Mouse (Mus musculus): Measurements from ENCODE around the gene Prss57. TPM values are rescaled to one million over a fixed set of nuclear protein-coding genes. Genes with fewer than 3 reads are reported as not detected.

Prss57 gene
- polyA plus RNA-seq, 1 experiment from 2014 or later: 0.57 TPM

DNA sequence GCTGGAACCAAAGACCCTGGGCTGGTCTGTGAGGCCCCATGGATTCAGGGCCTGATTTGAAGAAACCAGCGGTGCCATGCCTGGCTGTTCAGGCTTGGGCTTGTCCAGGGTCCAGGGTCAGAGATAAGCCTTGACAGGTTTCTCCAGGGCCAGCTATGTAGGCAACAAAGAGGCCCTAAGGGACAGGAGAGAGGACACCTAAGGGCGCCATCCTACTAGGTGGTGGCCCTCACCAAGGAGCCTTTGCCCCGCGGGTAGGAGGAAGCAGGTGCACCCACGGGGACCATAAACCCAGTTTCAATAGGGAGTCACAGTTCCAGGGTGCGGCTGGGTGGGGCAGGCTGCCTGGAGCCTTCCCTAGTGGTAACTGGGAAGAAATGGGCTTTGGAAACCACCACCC, 32.2 kb upstream of the Prss57 start:
- H3K4me3 ChIP-seq (ENCODE audit: low read length): peak overlapping the region; percentile 24; the same call in 1 of the 2 replicates
- H3K9ac ChIP-seq (ENCODE audit: low read length): no peak overlapping the region
- H3K36me3 ChIP-seq (ENCODE audit: control insufficient read depth, insufficient read depth, low read length): no peaks in the 10 kb centered on the region
- H3K27ac ChIP-seq (ENCODE audit: low read length): peak overlapping the region; percentile 17; the same call in 1 of the 2 replicates
- no peak for ATAC-seq (ENCODE audit: low read depth)
- peaks cover 6% of the 10 kb centered on the region; the same call in 1 of the 2 replicates for H3K4me1 ChIP-seq (replicated peaks; ENCODE audit: control insufficient read depth, insufficient read depth, low read length)
- 66% methylated on average over 6 of the region's 6 CpGs for WGBS
- H3K27me3 ChIP-seq (ENCODE audit: control insufficient read depth, insufficient read depth, low read depth, low read length): no peaks in the 10 kb centered on the region
- H3K9me3 ChIP-seq (ENCODE audit: control insufficient read depth, low read length): no peaks in the 10 kb centered on the region
- peak overlapping the region; percentile 42 for H3K4me2 ChIP-seq (ENCODE audit: low read depth, low read length)

DNA sequence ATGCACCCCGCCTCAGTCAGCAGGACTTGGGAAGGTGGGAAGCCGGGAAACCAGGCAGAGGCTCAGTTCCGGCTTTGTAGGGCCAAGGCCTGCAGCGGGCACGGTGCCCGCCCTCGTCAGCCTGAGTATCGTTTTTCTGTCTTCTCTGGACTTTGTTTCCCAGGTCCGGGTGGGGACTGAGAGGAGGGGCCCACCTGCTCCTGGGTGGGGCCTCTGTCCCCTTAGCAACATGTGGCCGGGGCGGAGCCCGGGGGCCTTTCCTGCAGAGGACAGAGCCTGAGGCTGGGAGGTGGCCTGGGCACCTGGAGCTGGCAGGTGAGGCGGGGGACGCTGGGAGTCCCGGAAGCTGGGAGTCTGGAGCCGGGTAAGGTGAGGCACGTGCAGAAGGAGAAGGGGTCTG, 31.6 kb upstream of the Prss57 start:
- Histone ChIP-seq H3K9ac (ENCODE audit: low read length) (peak overlapping the region; percentile 56), H3K4me3 (ENCODE audit: low read length) (peak overlapping the region; percentile 24), H3K27ac (ENCODE audit: low read length) (peak overlapping the region; percentile 17; the same call in 1 of the 2 replicates), H3K4me2 (ENCODE audit: low read depth, low read length) (peak overlapping the region; percentile 42), H3K36me3 (ENCODE audit: control insufficient read depth, insufficient read depth, low read length) (no peaks in the 10 kb centered on the region), H3K4me1 (replicated peaks; ENCODE audit: control insufficient read depth, insufficient read depth, low read length) (peaks cover 6% of the 10 kb centered on the region; the same call in 1 of the 2 replicates), H3K27me3 (ENCODE audit: control insufficient read depth, insufficient read depth, low read depth, low read length) (no peaks in the 10 kb centered on the region), H3K9me3 (ENCODE audit: control insufficient read depth, low read length) (no peaks in the 10 kb centered on the region)
- WGBS: 24% methylated on average over 17 of the region's 17 CpGs
- peak; percentile 81 for ATAC-seq (ENCODE audit: low read depth)

DNA sequence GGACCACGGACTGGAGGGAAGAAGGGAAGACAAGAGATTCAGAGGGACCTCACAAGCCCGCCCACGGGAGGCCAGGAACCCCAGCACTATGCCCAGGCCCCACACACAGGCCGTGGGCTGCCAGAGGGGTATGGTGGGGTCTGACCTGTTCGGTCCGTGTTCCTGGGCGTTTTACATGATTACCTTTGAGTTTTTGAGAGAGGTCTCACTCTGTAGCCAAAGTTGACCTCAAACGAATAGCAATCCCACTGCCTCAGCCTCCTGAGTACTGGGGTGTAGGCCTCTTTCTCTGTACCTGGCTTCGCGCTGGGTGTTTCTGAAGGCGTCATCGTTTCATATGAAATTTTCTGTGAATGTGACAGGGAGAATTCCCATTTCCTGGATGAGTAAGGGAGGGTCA, 31.0 kb upstream of the Prss57 start:
- ATAC-seq (ENCODE audit: low read depth): no peak
- 82% methylated on average over 12 of the region's 12 CpGs for WGBS
- no peak overlapping the region for H3K4me3 ChIP-seq (ENCODE audit: low read length)
- no peak overlapping the region for H3K4me2 ChIP-seq (ENCODE audit: low read depth, low read length)
- no peaks in the 10 kb centered on the region for H3K36me3 ChIP-seq (ENCODE audit: control insufficient read depth, insufficient read depth, low read length)
- H3K9ac ChIP-seq (ENCODE audit: low read length): no peak overlapping the region
- H3K27ac ChIP-seq (ENCODE audit: low read length): no peak overlapping the region
- H3K4me1 ChIP-seq (replicated peaks; ENCODE audit: control insufficient read depth, insufficient read depth, low read length): peaks cover 6% of the 10 kb centered on the region; the same call in 1 of the 2 replicates
- no peaks in the 10 kb centered on the region for H3K9me3 ChIP-seq (ENCODE audit: control insufficient read depth, low read length)
- H3K27me3 ChIP-seq (ENCODE audit: control insufficient read depth, insufficient read depth, low read depth, low read length): no peaks in the 10 kb centered on the region

DNA sequence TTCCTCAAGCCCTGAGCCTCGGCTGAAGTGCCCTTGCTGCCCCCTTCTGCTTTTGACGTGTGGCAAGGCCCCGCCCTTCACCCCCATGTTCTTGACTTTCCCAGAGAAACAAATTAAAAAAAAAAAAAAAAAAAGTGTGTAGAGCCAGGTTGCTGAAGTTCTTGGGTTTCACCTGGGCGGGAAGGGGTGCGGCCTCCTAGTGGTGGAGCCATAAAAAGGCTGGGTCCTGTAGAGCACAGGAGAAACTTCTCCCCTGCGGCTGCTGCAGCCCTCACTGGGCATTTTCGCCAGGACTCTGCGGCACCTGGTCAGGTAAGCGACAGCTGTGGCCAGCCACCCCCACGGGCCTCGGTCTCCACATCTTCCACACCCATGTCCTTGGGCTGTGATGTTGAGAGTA, 30.0 kb upstream of the Prss57 start, which contains the start of gene Misp:
TSS of gene Misp (plus strand) at position 208 of the 400 bp plus-strand sequence.
- Histone ChIP-seq H3K9me3 (ENCODE audit: control insufficient read depth, low read length) (no peaks in the 10 kb centered on the region), H3K4me2 (ENCODE audit: low read depth, low read length) (no peak within 1 kb of the TSS), H3K36me3 (ENCODE audit: control insufficient read depth, insufficient read depth, low read length) (no peaks in the 10 kb centered on the region), H3K9ac (ENCODE audit: low read length) (peak within 1 kb of the TSS; percentile 28; the same call in 1 of the 2 replicates), H3K27me3 (ENCODE audit: control insufficient read depth, insufficient read depth, low read depth, low read length) (no peaks in the 10 kb centered on the region), H3K4me1 (replicated peaks; ENCODE audit: control insufficient read depth, insufficient read depth, low read length) (peaks cover 6% of the 10 kb centered on the region; the same call in 1 of the 2 replicates), H3K27ac (ENCODE audit: low read length) (peak within 1 kb of the TSS; percentile 68), H3K4me3 (ENCODE audit: low read length) (no peak within 1 kb of the TSS)
- peak; percentile 47 for ATAC-seq (ENCODE audit: low read depth)
- 57% methylated on average over 11 of the region's 11 CpGs for WGBS

DNA sequence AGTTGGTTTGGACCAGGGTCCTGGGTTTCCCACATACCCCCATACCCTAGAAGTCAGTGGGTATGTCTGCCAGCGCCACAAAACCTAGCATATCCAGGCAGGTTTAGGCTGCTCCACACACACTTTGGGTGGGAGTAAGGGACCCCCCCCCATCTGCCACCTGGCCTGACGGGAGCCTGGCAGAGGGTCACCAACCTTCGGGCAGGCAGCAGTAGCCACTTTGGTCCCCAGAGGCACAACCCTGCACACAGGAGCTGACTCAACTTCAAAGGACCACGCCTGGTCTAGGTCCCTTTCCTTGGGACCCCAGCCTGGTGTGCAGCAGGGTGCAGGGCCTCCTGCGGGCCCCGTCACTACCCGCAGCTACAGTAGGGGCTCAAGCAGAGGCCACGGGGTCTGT, 29.5 kb upstream of the Prss57 start:
- H3K27me3 ChIP-seq (ENCODE audit: control insufficient read depth, insufficient read depth, low read depth, low read length): no peaks in the 10 kb centered on the region
- 78% methylated on average over 8 of the region's 8 CpGs for WGBS
- H3K4me1 ChIP-seq (replicated peaks; ENCODE audit: control insufficient read depth, insufficient read depth, low read length): peaks cover 6% of the 10 kb centered on the region; the same call in 1 of the 2 replicates
- no peak overlapping the region for H3K4me2 ChIP-seq (ENCODE audit: low read depth, low read length)
- H3K4me3 ChIP-seq (ENCODE audit: low read length): no peak overlapping the region
- H3K27ac ChIP-seq (ENCODE audit: low read length): peak overlapping the region; percentile 68
- H3K9me3 ChIP-seq (ENCODE audit: control insufficient read depth, low read length): no peaks in the 10 kb centered on the region
- H3K36me3 ChIP-seq (ENCODE audit: control insufficient read depth, insufficient read depth, low read length): no peaks in the 10 kb centered on the region
- H3K9ac ChIP-seq (ENCODE audit: low read length): peak overlapping the region; percentile 28; the same call in 1 of the 2 replicates
- no peak for ATAC-seq (ENCODE audit: low read depth)

DNA sequence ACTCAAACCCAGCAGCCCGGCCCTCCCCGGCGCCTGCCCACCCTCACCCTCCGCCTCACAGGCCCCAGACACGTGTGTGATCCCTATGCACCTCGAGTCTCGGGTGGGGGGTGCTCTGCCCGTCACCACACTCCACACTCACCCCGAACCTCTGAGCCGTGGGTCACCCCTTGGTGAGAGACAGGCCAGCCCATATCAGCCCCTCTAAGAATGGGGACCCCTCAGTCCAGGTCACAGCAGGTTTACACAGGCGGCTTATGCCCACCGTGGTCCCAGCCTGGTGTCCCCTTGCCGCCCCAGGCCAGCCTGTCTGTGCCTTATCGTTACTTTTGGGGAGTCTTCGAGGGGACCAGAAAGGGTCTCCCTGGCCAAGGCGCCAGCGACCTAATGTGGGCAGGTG, 28.8 kb upstream of the Prss57 start:
- H3K9ac ChIP-seq (ENCODE audit: low read length): no peak overlapping the region
- peaks cover 6% of the 10 kb centered on the region; the same call in 1 of the 2 replicates for H3K4me1 ChIP-seq (replicated peaks; ENCODE audit: control insufficient read depth, insufficient read depth, low read length)
- H3K27ac ChIP-seq (ENCODE audit: low read length): no peak overlapping the region
- no peak for ATAC-seq (ENCODE audit: low read depth)
- H3K9me3 ChIP-seq (ENCODE audit: control insufficient read depth, low read length): no peaks in the 10 kb centered on the region
- H3K4me3 ChIP-seq (ENCODE audit: low read length): no peak overlapping the region
- H3K4me2 ChIP-seq (ENCODE audit: low read depth, low read length): no peak overlapping the region
- 90% methylated on average over 17 of the region's 17 CpGs for WGBS
- no peaks in the 10 kb centered on the region for H3K36me3 ChIP-seq (ENCODE audit: control insufficient read depth, insufficient read depth, low read length)
- H3K27me3 ChIP-seq (ENCODE audit: control insufficient read depth, insufficient read depth, low read depth, low read length): no peaks in the 10 kb centered on the region

DNA sequence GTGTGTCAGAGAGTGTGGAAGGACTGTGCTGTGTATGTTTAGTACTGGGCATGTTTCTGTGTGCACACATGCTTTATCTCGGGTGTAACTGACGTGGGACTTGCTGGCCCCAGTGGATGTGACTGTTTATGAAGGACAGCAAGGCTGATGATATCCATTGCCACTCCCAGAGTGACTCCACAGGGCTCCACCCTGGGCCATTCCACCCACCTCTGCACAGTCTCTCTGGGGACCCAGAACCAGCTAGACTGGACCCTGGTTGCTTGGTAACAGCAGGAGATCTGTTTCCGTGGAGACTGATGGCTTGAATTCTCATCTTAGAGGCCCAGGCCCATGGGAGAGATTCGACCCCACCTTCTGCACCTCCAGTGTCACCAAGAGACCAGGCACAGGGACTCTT, 27.5 kb upstream of the Prss57 start:
- no peak for ATAC-seq (ENCODE audit: low read depth)
- WGBS: 52% methylated on average over 4 of the region's 4 CpGs

DNA sequence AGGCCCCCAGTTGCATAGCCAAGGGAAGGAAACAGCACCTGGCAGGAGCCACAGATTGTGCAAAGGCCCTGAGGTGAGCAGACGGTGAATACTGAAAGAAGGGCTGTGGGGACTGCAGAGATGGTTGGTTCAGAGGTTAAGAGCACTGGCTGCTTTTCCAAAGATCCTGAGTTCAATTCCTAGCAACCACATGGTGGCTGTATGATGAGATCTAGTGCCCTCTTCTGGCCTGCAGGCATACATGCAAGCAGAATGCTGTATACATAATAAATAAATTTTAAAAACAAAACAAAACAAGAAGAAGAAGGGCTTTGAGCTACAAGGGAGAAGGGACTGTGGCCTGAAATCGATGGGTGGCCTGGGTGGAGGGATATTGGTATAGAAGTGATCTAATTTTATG, 26.4 kb upstream of the Prss57 start:
- Histone ChIP-seq H3K27me3 (ENCODE audit: control insufficient read depth, insufficient read depth, low read depth, low read length) (no peaks in the 10 kb centered on the region), H3K9ac (ENCODE audit: low read length) (no peak overlapping the region), H3K4me1 (replicated peaks; ENCODE audit: control insufficient read depth, insufficient read depth, low read length) (peaks cover 3% of the 10 kb centered on the region; the same call in 1 of the 2 replicates), H3K36me3 (ENCODE audit: control insufficient read depth, insufficient read depth, low read length) (no peaks in the 10 kb centered on the region), H3K9me3 (ENCODE audit: control insufficient read depth, low read length) (no peaks in the 10 kb centered on the region), H3K27ac (ENCODE audit: low read length) (no peak overlapping the region), H3K4me2 (ENCODE audit: low read depth, low read length) (no peak overlapping the region), H3K4me3 (ENCODE audit: low read length) (no peak overlapping the region)
- 83% methylated on average over 2 of the region's 2 CpGs for WGBS
- ATAC-seq (ENCODE audit: low read depth): no peak

More for the DNA sequence above, 27.5 kb upstream of the Prss57 start:
- Histone ChIP-seq H3K9me3 (ENCODE audit: control insufficient read depth, low read length) (no peaks in the 10 kb centered on the region), H3K4me1 (replicated peaks; ENCODE audit: control insufficient read depth, insufficient read depth, low read length) (peaks cover 3% of the 10 kb centered on the region; the same call in 1 of the 2 replicates), H3K4me3 (ENCODE audit: low read length) (no peak overlapping the region), H3K36me3 (ENCODE audit: control insufficient read depth, insufficient read depth, low read length) (no peaks in the 10 kb centered on the region), H3K4me2 (ENCODE audit: low read depth, low read length) (no peak overlapping the region), H3K27me3 (ENCODE audit: control insufficient read depth, insufficient read depth, low read depth, low read length) (no peaks in the 10 kb centered on the region), H3K9ac (ENCODE audit: low read length) (no peak overlapping the region), H3K27ac (ENCODE audit: low read length) (no peak overlapping the region)

DNA sequence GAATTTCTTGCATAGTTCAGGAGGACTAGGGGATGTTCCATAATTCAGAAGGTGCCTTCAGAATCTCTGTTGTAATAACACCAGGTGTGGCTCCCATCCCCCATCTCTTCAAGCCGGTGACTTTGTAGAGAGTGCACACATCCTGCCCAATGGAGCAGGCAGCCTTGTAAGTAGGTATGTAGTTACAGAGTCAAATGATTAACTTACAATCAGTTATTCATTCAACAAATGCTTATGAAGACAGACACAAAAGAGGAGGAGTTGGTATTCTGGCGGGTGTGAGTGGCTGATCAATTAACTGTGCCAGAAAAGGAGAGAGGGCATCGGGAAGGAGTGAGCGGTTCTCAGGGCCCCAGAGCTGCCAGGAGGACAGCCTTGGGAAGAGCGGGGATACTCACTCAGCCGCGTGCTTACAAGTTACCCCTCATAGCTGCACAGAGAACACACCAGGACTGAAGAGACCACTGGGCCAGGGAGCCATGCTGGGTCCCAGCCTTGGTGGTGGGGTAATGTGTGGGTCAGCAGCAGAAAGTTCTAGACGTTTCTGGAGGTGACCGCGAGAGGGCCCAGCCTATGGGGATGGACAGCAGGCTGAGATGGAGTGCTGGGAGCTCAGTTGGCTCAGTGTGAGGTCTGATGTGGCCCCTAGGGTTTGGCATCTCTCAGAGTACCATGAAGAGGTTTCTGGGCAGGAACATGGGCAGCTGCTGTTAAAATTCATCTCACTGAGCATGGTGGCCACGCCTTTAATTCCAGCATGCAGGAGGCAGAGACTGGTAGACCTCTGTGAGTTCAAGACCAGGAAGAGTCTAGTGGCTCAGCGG, 25.1 kb upstream of the Prss57 start:
- Histone ChIP-seq H3K27ac (ENCODE audit: low read length) (no peak overlapping the region), H3K4me2 (ENCODE audit: low read depth, low read length) (no peak overlapping the region), H3K36me3 (ENCODE audit: control insufficient read depth, insufficient read depth, low read length) (no peaks in the 10 kb centered on the region), H3K4me1 (replicated peaks; ENCODE audit: control insufficient read depth, insufficient read depth, low read length) (peaks cover 3% of the 10 kb centered on the region; the same call in 1 of the 2 replicates), H3K9ac (ENCODE audit: low read length) (no peak overlapping the region), H3K9me3 (ENCODE audit: control insufficient read depth, low read length) (no peaks in the 10 kb centered on the region), H3K27me3 (ENCODE audit: control insufficient read depth, insufficient read depth, low read depth, low read length) (no peaks in the 10 kb centered on the region), H3K4me3 (ENCODE audit: low read length) (no peak overlapping the region)
- WGBS: 90% methylated on average over 12 of the region's 12 CpGs
- no peak for ATAC-seq (ENCODE audit: low read depth)
